Mouse (Mus musculus) E14TG2a.4 (cell line): ENCODE results near the gene Neu3.

Experiments used
- CTCF ChIP-seq: conservative IDR thresholded peaks from 2 replicates; pipeline ENCODE4 v1.5.1; 2014; ENCODE audit warnings: low read length
- NANOG ChIP-seq: IDR thresholded peaks from 2 replicates; pipeline ENCODE4 v1.6.1; 2014; ENCODE audit warnings: borderline replicate concordance, low read length, mixed read lengths
- POU5F1 ChIP-seq: IDR thresholded peaks from 2 replicates; pipeline ENCODE4 v1.6.1; 2014; ENCODE audit warnings: low read length, borderline replicate concordance

- TF ChIP-seq POU5F1 (no peak), CTCF (no peak), NANOG (no peak)
Measured at GRCm38 (mm10) chr7:99821953-99822352, 6.3 kb downstream of the Neu3 start.
